Mouse (Mus musculus) skeletal muscle tissue, adult 2 months (tissue): ENCODE measurements around the gene Trmt44.
A peak's percentile ranks its signal among the peaks of the same experiment; 100 is the strongest.

Source experiments
- DNase-seq: peaks from one replicate; pipeline ENCODE4 v3.0.0-alpha.2; 2012; ENCODE audit warnings: low read depth, low spot score

Gene Trmt44

DNA sequence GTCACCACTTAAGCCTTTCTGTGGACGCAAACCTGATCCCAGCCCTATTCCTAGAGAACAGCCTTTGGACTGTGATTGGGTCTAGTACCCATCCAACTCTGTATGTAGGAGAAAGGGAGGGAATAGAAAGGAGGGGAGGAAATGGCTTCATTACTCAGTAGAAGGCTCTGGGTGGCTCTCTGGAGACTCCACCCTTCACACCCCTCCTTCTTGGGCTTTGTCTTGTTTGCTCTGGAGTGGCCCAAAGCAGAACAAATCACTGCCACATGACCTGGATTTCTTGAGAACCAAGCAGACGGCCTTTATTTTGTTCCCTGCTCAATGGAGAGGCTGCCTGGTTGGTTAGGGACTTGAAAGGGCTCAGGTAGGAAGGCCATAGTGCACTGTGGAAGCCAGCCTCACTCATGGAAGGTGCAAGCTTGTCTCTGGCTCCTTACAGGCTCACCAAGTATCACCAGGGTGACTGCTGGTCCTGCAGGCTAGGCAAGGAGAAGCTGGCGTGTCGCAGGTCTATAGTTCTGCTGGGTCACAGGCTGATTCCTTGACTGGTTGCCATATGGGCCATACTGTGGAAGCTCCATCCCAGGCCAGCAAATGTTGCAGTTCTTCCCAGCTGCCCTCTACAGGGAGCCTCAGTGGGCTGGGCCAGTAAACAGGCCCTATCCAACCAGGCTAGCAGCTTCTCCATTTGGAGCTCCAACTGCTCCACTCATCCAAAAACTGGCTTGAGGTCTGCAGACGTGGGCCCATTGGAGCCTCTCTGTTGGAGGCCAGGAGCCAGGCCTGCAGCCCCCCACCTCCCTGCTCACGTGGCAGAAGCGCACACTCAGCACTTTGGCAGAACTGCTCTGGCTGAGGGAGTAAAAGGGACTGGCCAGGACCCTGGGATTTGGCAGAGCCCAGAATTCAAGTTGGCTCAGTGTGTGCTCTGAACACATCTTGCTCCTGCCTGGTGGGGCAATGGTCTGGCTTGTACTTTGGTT lies 22.7 kb downstream of the Trmt44 start:
- peak; percentile 60 for DNase-seq

- DNase-seq: no peak
Measured at GRCm38 (mm10) chr5:35546127-35546526, 28.7 kb downstream of the Trmt44 start.

DNA sequence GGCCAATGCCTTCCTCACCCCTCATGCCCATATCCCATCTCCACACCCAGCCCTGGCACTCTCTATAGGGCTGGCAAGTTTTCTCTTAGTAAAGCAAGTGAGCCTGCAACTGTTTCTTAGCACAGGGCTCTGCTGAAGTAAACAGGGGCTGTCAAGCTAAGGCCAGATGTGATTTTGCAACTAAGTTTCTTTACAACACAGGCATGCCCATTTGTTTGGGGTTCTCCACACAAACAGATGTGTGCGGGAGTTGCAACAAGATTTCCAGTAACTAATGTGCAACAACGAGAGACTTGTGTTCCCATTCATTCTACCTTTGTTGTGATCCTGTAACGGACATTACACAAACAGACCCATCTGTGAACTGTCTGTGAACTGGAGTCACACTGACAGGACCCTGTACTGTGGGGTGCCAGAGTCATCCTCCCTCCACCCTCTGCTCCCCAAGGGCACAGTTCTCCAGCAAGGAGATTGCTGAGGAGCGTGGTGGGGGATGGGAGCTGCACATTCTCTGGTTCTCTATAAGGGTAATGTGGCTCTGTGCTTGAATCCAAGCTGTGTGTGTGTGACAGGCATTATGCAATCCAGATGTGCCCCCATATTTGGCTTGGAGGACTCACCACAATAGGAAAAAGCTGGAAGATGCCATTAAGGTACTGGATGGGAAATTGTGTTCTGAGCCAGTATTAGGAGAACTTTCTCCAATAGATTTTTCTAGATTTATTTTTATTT lies 33.6 kb downstream of the Trmt44 start:
- DNase-seq: no peak

DNA sequence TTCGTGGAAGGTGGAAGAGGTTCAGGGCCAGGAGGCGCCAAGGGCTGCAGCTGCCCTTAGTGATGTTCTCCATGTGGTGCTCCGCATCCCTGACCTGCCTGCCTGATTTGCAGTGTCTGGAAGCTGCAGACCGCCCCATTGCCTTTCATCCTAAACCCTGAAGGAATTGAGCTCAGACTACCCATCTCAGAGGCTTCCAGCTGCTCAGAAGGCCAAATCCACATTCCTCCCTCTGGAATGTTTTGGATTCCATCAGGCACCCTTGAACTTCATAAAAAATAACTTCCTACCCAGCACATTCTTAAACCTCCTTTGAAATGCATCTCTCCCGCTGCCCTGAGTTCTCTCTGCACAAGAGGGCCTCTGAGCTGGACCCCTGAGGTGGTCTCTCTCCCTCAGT lies 34.3 kb downstream of the Trmt44 start:
- no peak for DNase-seq

DNA sequence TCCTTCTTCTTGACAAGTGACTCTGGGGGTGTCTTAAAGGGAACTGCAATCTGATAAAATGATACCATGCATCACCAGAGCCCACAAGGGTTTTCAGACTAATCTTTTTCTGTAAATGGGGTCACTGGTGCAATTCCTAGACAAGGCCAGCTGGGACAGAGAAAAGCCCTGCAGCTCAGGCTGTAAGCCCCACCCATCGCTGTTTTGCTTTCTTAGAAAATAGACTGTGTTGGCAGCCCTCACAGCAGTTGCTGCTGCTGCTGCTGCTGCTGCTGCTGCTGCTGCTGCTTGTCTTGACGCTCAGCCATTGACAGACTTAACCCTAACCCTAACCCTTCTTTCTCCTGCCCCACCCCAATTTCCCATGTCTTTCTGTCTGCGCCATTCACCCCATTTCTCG lies 35.3 kb downstream of the Trmt44 start:
- no peak for DNase-seq

DNA sequence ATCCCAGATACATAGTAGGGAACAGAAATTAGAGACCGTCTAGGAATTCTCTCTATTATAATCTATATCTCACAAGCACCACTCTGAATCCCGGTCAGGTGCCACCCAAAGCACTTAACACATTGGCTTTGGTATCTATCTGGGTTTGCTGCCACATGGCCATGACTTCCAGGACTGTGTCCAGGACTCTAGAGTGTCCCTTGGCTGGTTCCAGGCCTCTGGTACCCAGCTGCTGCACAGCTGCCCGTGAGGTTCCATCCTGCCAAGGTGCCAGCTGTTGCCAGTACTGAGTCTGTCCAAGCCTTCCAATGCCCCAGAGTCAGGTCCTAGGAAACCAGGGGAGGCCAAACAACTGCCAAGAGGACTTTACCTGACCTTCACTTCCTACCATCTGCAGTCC lies 36.8 kb downstream of the Trmt44 start:
- no peak for DNase-seq

GRCm38 (mm10) chr5:35537474-35537873 lies 37.4 kb downstream of the Trmt44 start:
- DNase-seq: no peak

- DNase-seq: no peak
Measured at GRCm38 (mm10) chr5:35536271-35536670, 38.6 kb downstream of the Trmt44 start.

GRCm38 (mm10) chr5:35531586-35531985 lies 43.3 kb downstream of the Trmt44 start:
- no peak for DNase-seq

GRCm38 (mm10) chr5:35530442-35530841 lies 44.4 kb downstream of the Trmt44 start:
- no peak for DNase-seq

GRCm38 (mm10) chr5:35525469-35526123 lies 49.3 kb downstream of the Trmt44 start, which contains the start of gene Cpz:
Cpz (minus strand) TSS chr5:35525698.
- DNase-seq: no peak

DNA sequence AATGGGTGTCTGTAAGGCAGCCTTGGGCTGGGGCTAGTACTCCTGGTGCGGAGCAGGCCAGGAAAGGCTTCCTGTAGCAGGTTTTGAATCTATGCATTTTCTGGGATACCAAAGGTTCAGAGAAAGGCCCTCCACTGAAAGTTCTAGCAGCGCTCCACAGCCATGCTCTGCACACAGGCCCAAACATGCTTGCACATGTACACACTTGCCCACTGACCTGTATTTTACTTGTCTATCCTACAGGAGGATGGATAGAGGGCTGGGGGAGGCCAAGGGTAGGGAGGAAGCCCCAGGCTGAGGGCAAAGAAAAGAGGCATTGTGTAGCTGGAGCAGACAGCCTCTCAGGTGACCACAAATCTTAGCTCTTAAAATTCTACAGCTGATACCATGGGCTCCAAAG lies 50.5 kb downstream of the Trmt44 start:
- DNase-seq: no peak

GRCm38 (mm10) chr5:35523735-35524134 lies 51.1 kb downstream of the Trmt44 start:
- peak; percentile 52 for DNase-seq

GRCm38 (mm10) chr5:35516781-35517180 lies 58.1 kb downstream of the Trmt44 start:
- DNase-seq: no peak

DNA sequence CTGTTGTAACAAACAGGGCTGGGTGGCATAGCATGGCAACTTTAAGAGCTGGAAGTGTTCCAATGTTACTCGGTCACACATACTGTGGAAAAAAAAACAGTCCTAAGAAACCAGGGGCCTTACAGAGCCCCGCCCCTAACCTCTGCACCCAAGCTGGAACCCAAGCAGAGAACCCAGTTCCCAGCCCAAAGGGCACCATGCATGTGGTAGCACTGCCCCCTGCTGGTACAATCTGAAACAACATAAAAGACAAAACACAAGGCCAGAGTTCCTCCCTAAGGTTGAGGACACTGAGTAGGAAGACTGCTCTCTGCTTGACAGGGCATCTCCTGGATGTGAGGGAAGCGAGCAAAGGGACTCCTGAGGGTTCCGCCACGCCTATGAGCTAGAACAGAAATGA lies 64.3 kb downstream of the Trmt44 start:
- DNase-seq: peak; percentile 33
